Comparison of ENCODE assay signal across 30 mouse cellular contexts in genomic region chr1:88249596-88249995, GRCm38 (mm10). TPM values are rescaled to one million over a fixed set of nuclear protein-coding genes. Genes with fewer than 3 reads are reported as not detected.
A peak's percentile ranks its signal among the peaks of the same experiment; 100 is the strongest.
DNase-seq lines count a peak whose midpoint lies in the region; ATAC-seq and TF ChIP-seq lines count a peak whose summit lies in the region.
"Had no signal": no experiment of that assay in that cellular context is flagged by ENCODE, and none has a peak within 500 bp of the region (broad histone marks: within the 10 kb centered on the region; RNA-seq: fewer than 3 reads in every experiment).

No protein-coding gene starts in this region.

- no peak for ATAC-seq in forebrain, embryonic 11.5 days (replicated peaks; ENCODE audit: low FRiP score)
- ATAC-seq in forebrain, postnatal 0 days, result no peak
- peak; percentile 0; the same call in 1 of the 2 replicates for ATAC-seq in heart, embryonic 15.5 days (replicated peaks; ENCODE audit: insufficient number of reproducible peaks, insufficient read depth, low FRiP score, low read depth)
- ATAC-seq in stomach, embryonic 15.5 days (ENCODE audit: insufficient read depth, low FRiP score, low read depth), result peak; percentile 1; the same call in 1 of the 2 replicates
- no peak for ATAC-seq in stomach, postnatal 0 days (ENCODE audit: low FRiP score, low TSS enrichment)
- ATAC-seq: activated CD4-positive, CD25-positive, alpha-beta regulatory T cell, adult 4 months; CD4-positive, CD25-positive, alpha-beta regulatory T cell, adult 4 months; forebrain, embryonic 13.5 days; forebrain, embryonic 15.5 days; Patski had no signal

- no peaks in the 10 kb centered on the region for H3K36me3 ChIP-seq in forebrain, embryonic 11.5 days (ENCODE audit: control insufficient read depth, insufficient read depth, low read length)
- no peaks in the 10 kb centered on the region for H3K36me3 ChIP-seq in forebrain, postnatal 0 days (ENCODE audit: insufficient read depth)
- H3K36me3 ChIP-seq in heart, embryonic 15.5 days, result no peaks in the 10 kb centered on the region
- no peaks in the 10 kb centered on the region for H3K36me3 ChIP-seq in heart, adult 2 months (ENCODE audit: control insufficient read depth, insufficient read depth, low read length)
- no peaks in the 10 kb centered on the region for H3K36me3 ChIP-seq in stomach, embryonic 15.5 days
- H3K36me3 ChIP-seq in stomach, postnatal 0 days (ENCODE audit: control insufficient read depth, insufficient read depth, low read length), result no peaks in the 10 kb centered on the region
- H3K36me3 ChIP-seq: embryonic facial prominence, embryonic 13.5 days; embryonic facial prominence, embryonic 15.5 days; forebrain, embryonic 10.5 days; forebrain, embryonic 15.5 days; G1E had no signal

- peaks cover 96% of the 10 kb centered on the region for H3K9me3 ChIP-seq in forebrain, embryonic 11.5 days (ENCODE audit: control insufficient read depth, low read length)
- H3K9me3 ChIP-seq in forebrain, postnatal 0 days (ENCODE audit: low read length), result peaks cover 96% of the 10 kb centered on the region
- H3K9me3 ChIP-seq in heart, embryonic 15.5 days (replicated peaks), result peaks cover 42% of the 10 kb centered on the region
- peaks cover 15% of the 10 kb centered on the region; the same call in 1 of the 2 replicates for H3K9me3 ChIP-seq in stomach, embryonic 15.5 days
- H3K9me3 ChIP-seq in stomach, postnatal 0 days (ENCODE audit: control insufficient read depth, low read length), result peaks cover 39% of the 10 kb centered on the region
- H3K9me3 ChIP-seq: G1E had no signal

- TF ChIP-seq POLR2A in heart, adult 2 months (IDR thresholded peaks at IDR 0.05; ENCODE audit: insufficient read depth, low read depth, low read length), result no peak

- TF ChIP-seq EP300 in heart, adult 2 months (IDR thresholded peaks at IDR 0.05; ENCODE audit: insufficient read depth, low read depth, low read length), result no peak
- TF ChIP-seq EP300 in stomach, postnatal 0 days (optimal IDR thresholded peaks at IDR 0.05), result no peak

- intact Hi-C loops in heart, adult 2 months (cut with DNase I), result no loop called here

- H3K9ac ChIP-seq in forebrain, embryonic 11.5 days (ENCODE audit: low read length), result no peak overlapping the region
- H3K9ac ChIP-seq in forebrain, postnatal 0 days, result no peak overlapping the region
- H3K9ac ChIP-seq in heart, embryonic 15.5 days, result no peak overlapping the region
- H3K9ac ChIP-seq in heart, adult 2 months (ENCODE audit: low read depth, low read length), result no peak overlapping the region
- no peak overlapping the region for H3K9ac ChIP-seq in stomach, embryonic 15.5 days
- no peak overlapping the region for H3K9ac ChIP-seq in stomach, postnatal 0 days (ENCODE audit: low read length)
- H3K9ac ChIP-seq: embryonic facial prominence, embryonic 13.5 days; embryonic facial prominence, embryonic 15.5 days; forebrain, embryonic 13.5 days; forebrain, embryonic 15.5 days had no signal

- no peak overlapping the region for H3K4me3 ChIP-seq in forebrain, embryonic 11.5 days (ENCODE audit: low read depth, low read length)
- no peak overlapping the region for H3K4me3 ChIP-seq in forebrain, postnatal 0 days (ENCODE audit: low read depth, low read length)
- H3K4me3 ChIP-seq in heart, embryonic 15.5 days, result no peak overlapping the region
- no peak overlapping the region for H3K4me3 ChIP-seq in heart, adult 2 months
- no peak overlapping the region for H3K4me3 ChIP-seq in stomach, embryonic 15.5 days (replicated peaks)
- H3K4me3 ChIP-seq in stomach, postnatal 0 days (ENCODE audit: low read depth, low read length), result no peak overlapping the region
- H3K4me3 ChIP-seq: embryonic facial prominence, embryonic 13.5 days; embryonic facial prominence, embryonic 15.5 days; erythroblast, embryonic 14.5 days; forebrain, embryonic 10.5 days; forebrain, embryonic 13.5 days; forebrain, embryonic 15.5 days had no signal

- no peaks in the 10 kb centered on the region for H3K4me1 ChIP-seq in forebrain, embryonic 11.5 days (replicated peaks; ENCODE audit: control insufficient read depth, insufficient read depth, low read length)
- H3K4me1 ChIP-seq in forebrain, postnatal 0 days (ENCODE audit: insufficient read depth), result no peaks in the 10 kb centered on the region
- no peaks in the 10 kb centered on the region for H3K4me1 ChIP-seq in heart, embryonic 15.5 days (replicated peaks)
- no peaks in the 10 kb centered on the region for H3K4me1 ChIP-seq in heart, adult 2 months (ENCODE audit: control insufficient read depth, insufficient read depth, low read length)
- H3K4me1 ChIP-seq in stomach, embryonic 15.5 days, result no peaks in the 10 kb centered on the region
- no peaks in the 10 kb centered on the region for H3K4me1 ChIP-seq in stomach, postnatal 0 days (replicated peaks; ENCODE audit: control insufficient read depth, insufficient read depth)
- H3K4me1 ChIP-seq: embryonic facial prominence, embryonic 13.5 days; embryonic facial prominence, embryonic 15.5 days; forebrain, embryonic 10.5 days; forebrain, embryonic 13.5 days; forebrain, embryonic 15.5 days had no signal

- WGBS in forebrain, embryonic 11.5 days, result 78% methylated on average over 7 of the region's 7 CpGs
- 80% methylated on average over 7 of the region's 7 CpGs for WGBS in forebrain, postnatal 0 days
- 72% methylated on average over 7 of the region's 7 CpGs for WGBS in heart, embryonic 15.5 days
- 70% methylated on average over 7 of the region's 7 CpGs for WGBS in heart, adult 2 months
- 75% methylated on average over 7 of the region's 7 CpGs for WGBS in stomach, embryonic 15.5 days
- WGBS in stomach, postnatal 0 days, result 77% methylated on average over 7 of the region's 7 CpGs

- H3K4me2 ChIP-seq in forebrain, embryonic 11.5 days (ENCODE audit: low read depth, low read length, severe bottlenecking), result no peak overlapping the region
- H3K4me2 ChIP-seq in forebrain, postnatal 0 days (ENCODE audit: low read depth), result no peak overlapping the region
- H3K4me2 ChIP-seq in heart, embryonic 15.5 days, result no peak overlapping the region
- no peak overlapping the region for H3K4me2 ChIP-seq in stomach, embryonic 15.5 days
- H3K4me2 ChIP-seq in stomach, postnatal 0 days (replicated peaks; ENCODE audit: low read depth), result no peak overlapping the region
- H3K4me2 ChIP-seq: embryonic facial prominence, embryonic 13.5 days; embryonic facial prominence, embryonic 15.5 days; forebrain, embryonic 13.5 days; forebrain, embryonic 15.5 days had no signal

- no peaks in the 10 kb centered on the region for H3K27me3 ChIP-seq in forebrain, embryonic 11.5 days (ENCODE audit: control insufficient read depth, insufficient read depth, low read length)
- no peaks in the 10 kb centered on the region for H3K27me3 ChIP-seq in forebrain, postnatal 0 days (ENCODE audit: insufficient read depth, low read length)
- no peaks in the 10 kb centered on the region for H3K27me3 ChIP-seq in heart, embryonic 15.5 days
- no peaks in the 10 kb centered on the region for H3K27me3 ChIP-seq in heart, adult 2 months (ENCODE audit: control insufficient read depth, insufficient read depth, low read length)
- no peaks in the 10 kb centered on the region for H3K27me3 ChIP-seq in stomach, embryonic 15.5 days (replicated peaks)
- no peaks in the 10 kb centered on the region for H3K27me3 ChIP-seq in stomach, postnatal 0 days (ENCODE audit: control insufficient read depth, insufficient read depth, low read length)
- H3K27me3 ChIP-seq: embryonic facial prominence, embryonic 13.5 days; embryonic facial prominence, embryonic 15.5 days; forebrain, embryonic 13.5 days; forebrain, embryonic 15.5 days; Patski had no signal

- no peak overlapping the region for H3K27ac ChIP-seq in forebrain, embryonic 11.5 days (ENCODE audit: low read depth, low read length)
- H3K27ac ChIP-seq in forebrain, postnatal 0 days (ENCODE audit: low read depth, low read length), result no peak overlapping the region
- no peak overlapping the region for H3K27ac ChIP-seq in heart, embryonic 15.5 days
- H3K27ac ChIP-seq in heart, adult 2 months, result no peak overlapping the region
- no peak overlapping the region for H3K27ac ChIP-seq in stomach, embryonic 15.5 days
- no peak overlapping the region for H3K27ac ChIP-seq in stomach, postnatal 0 days (replicated peaks)
- H3K27ac ChIP-seq: embryonic facial prominence, embryonic 13.5 days; embryonic facial prominence, embryonic 15.5 days; forebrain, embryonic 10.5 days; forebrain, embryonic 13.5 days; forebrain, embryonic 15.5 days had no signal

- TF ChIP-seq CTCF in forebrain, postnatal 0 days (IDR thresholded peaks at IDR 0.05; ENCODE audit: low read depth), result no peak
- no peak for TF ChIP-seq CTCF in heart, adult 2 months (IDR thresholded peaks at IDR 0.05)
- no peak for TF ChIP-seq CTCF in stomach, postnatal 0 days (IDR thresholded peaks at IDR 0.05; ENCODE audit: low read depth)

- peak; percentile 69 for DNase-seq in forebrain, embryonic 11.5 days (ENCODE audit: low spot score)
- no peak for DNase-seq in forebrain, postnatal 0 days
- no peak for DNase-seq in heart, adult 2 months
- no peak for DNase-seq in stomach, postnatal 0 days (ENCODE audit: low spot score)
- DNase-seq: adrenal gland, adult 8-10 months; adrenal gland, postnatal 14 days; adrenal gland, postnatal 36 days; B cell, adult 2 months; cerebellum, adult 11-12 months; cerebellum, adult 2 months; cerebellum, adult 9-10 months; cerebellum, postnatal 10 days; cerebellum, postnatal 25 days; embryo, embryonic 11 days had no signal

- no peaks in the 10 kb centered on the region for H3K79me2 ChIP-seq in heart, adult 2 months (replicated peaks; ENCODE audit: control insufficient read depth, insufficient read depth, low read length)

RNA-seq across cellular contexts. Expression of gene Mroh2a, which starts 22.8 kb away (rescaled TPM):
- polyA plus RNA-seq in forebrain, embryonic 11.5 days (2014; fragmentation: Nextera tagmentation; extraction: Ambion mirVana), result 2.5 and 3.0 TPM in 2 replicates
- total RNA-seq in forebrain, postnatal 0 days (2014; rRNA removed), result 0.23 TPM in 1 of 2 replicates, not detected in the other
- polyA plus RNA-seq in forebrain, postnatal 0 days (2015; fragmentation: Nextera tagmentation; extraction: Ambion mirVana), result 0.35 and 0.36 TPM in 2 replicates
- 0.60 and 0.87 TPM in 2 replicates for polyA plus RNA-seq in heart, embryonic 15.5 days (2015; fragmentation: Nextera tagmentation; extraction: Ambion mirVana)
- under 1 TPM in 1 of 2 experiments, not detected in 1; 0.13 TPM for total RNA-seq in heart, adult 2 months (2021)
- 0.06 TPM in 2 replicates for polyA plus RNA-seq in heart, adult 2 months (2012; rRNA removed)
- polyA plus RNA-seq in stomach, embryonic 15.5 days (2015; fragmentation: Nextera tagmentation; extraction: Ambion mirVana), result 0.94 and 1.2 TPM in 2 replicates
- polyA plus RNA-seq in stomach, postnatal 0 days (2015; fragmentation: Nextera tagmentation; extraction: Ambion mirVana), result 0.54 and 0.84 TPM in 2 replicates
- polyA plus RNA-seq: cortical plate, adult 2 months; erythroblast, embryonic 14.5 days; G1E had no signal

RNA-seq across cellular contexts. Expression of gene Hjurp, which starts 27.8 kb away (rescaled TPM):
- 221 and 223 TPM in 2 replicates for polyA plus RNA-seq in forebrain, embryonic 11.5 days (2014; fragmentation: Nextera tagmentation; extraction: Ambion mirVana)
- total RNA-seq in forebrain, postnatal 0 days (2014; rRNA removed), result 77.6 and 88.0 TPM in 2 replicates
- 24.5 and 40.0 TPM in 2 replicates for polyA plus RNA-seq in forebrain, postnatal 0 days (2015; fragmentation: Nextera tagmentation; extraction: Ambion mirVana)
- 93.4 and 119 TPM in 2 replicates for polyA plus RNA-seq in heart, embryonic 15.5 days (2015; fragmentation: Nextera tagmentation; extraction: Ambion mirVana)
- 10 to 100 TPM in 1 of 2 experiments, 1 to 10 TPM in 1; 8.7 to 11.5 TPM for total RNA-seq in heart, adult 2 months (2021)
- 12.7 and 23.9 TPM in 2 replicates for polyA plus RNA-seq in heart, adult 2 months (2012; rRNA removed)
- polyA plus RNA-seq in stomach, embryonic 15.5 days (2015; fragmentation: Nextera tagmentation; extraction: Ambion mirVana), result 162 and 176 TPM in 2 replicates
- 30.0 and 34.1 TPM in 2 replicates for polyA plus RNA-seq in stomach, postnatal 0 days (2015; fragmentation: Nextera tagmentation; extraction: Ambion mirVana)

RNA-seq across cellular contexts. Expression of gene Trpm8, which starts 27.9 kb away (rescaled TPM):
- not detected in 2 replicates for polyA plus RNA-seq in forebrain, embryonic 11.5 days (2014; fragmentation: Nextera tagmentation; extraction: Ambion mirVana)
- total RNA-seq in forebrain, postnatal 0 days (2014; rRNA removed), result 0.38 TPM in 2 replicates
- polyA plus RNA-seq in forebrain, postnatal 0 days (2015; fragmentation: Nextera tagmentation; extraction: Ambion mirVana), result 0.19 and 0.36 TPM in 2 replicates
- not detected in 2 replicates for polyA plus RNA-seq in heart, embryonic 15.5 days (2015; fragmentation: Nextera tagmentation; extraction: Ambion mirVana)
- not detected for total RNA-seq in heart, adult 2 months (2021)
- not detected in 2 replicates for polyA plus RNA-seq in heart, adult 2 months (2012; rRNA removed)
- not detected in 2 replicates for polyA plus RNA-seq in stomach, embryonic 15.5 days (2015; fragmentation: Nextera tagmentation; extraction: Ambion mirVana)
- 0.02 and 0.06 TPM in 2 replicates for polyA plus RNA-seq in stomach, postnatal 0 days (2015; fragmentation: Nextera tagmentation; extraction: Ambion mirVana)
- total RNA-seq: adrenal gland, adult 18-20 months; adrenal gland, adult 8-10 months; adrenal gland, postnatal 14 days; adrenal gland, postnatal 36 days; CH12.LX; G1E had no signal
- polyA plus RNA-seq: activated CD4-positive, CD25-positive, alpha-beta regulatory T cell, adult 4 months; CD4-positive, CD25-positive, alpha-beta regulatory T cell, adult 4 months; embryonic facial prominence, embryonic 11.5 days; embryonic facial prominence, embryonic 13.5 days; erythroblast, embryonic 14.5 days; forebrain, embryonic 10.5 days; G1E had no signal

RNA-seq across cellular contexts. Expression of gene Ugt1a1, which starts 37.8 kb away (rescaled TPM):
- not detected in 2 replicates for polyA plus RNA-seq in forebrain, embryonic 11.5 days (2014; fragmentation: Nextera tagmentation; extraction: Ambion mirVana)
- total RNA-seq in forebrain, postnatal 0 days (2014; rRNA removed), result 0.14 TPM in 1 of 2 replicates, not detected in the other
- polyA plus RNA-seq in forebrain, postnatal 0 days (2015; fragmentation: Nextera tagmentation; extraction: Ambion mirVana), result not detected in 2 replicates
- polyA plus RNA-seq in heart, embryonic 15.5 days (2015; fragmentation: Nextera tagmentation; extraction: Ambion mirVana), result not detected in 2 replicates
- not detected for total RNA-seq in heart, adult 2 months (2021)
- 0.32 TPM in 1 of 2 replicates, not detected in the other for polyA plus RNA-seq in heart, adult 2 months (2012; rRNA removed)
- 5.3 and 7.1 TPM in 2 replicates for polyA plus RNA-seq in stomach, embryonic 15.5 days (2015; fragmentation: Nextera tagmentation; extraction: Ambion mirVana)
- polyA plus RNA-seq in stomach, postnatal 0 days (2015; fragmentation: Nextera tagmentation; extraction: Ambion mirVana), result 23.6 and 24.8 TPM in 2 replicates
- total RNA-seq: CH12.LX had no signal
- polyA plus RNA-seq: activated CD4-positive, CD25-positive, alpha-beta regulatory T cell, adult 4 months; CD4-positive, CD25-positive, alpha-beta regulatory T cell, adult 4 months; cerebellum, adult 2 months; embryonic facial prominence, embryonic 11.5 days; embryonic facial prominence, embryonic 13.5 days; erythroblast, embryonic 14.5 days; forebrain, embryonic 13.5 days; forebrain, embryonic 15.5 days; G1E had no signal

RNA-seq across cellular contexts. Expression of gene Dnajb3, which starts 44.0 kb away (rescaled TPM):
- polyA plus RNA-seq in forebrain, embryonic 11.5 days (2014; fragmentation: Nextera tagmentation; extraction: Ambion mirVana), result 11.5 and 12.5 TPM in 2 replicates
- 5.3 and 6.6 TPM in 2 replicates for total RNA-seq in forebrain, postnatal 0 days (2014; rRNA removed)
- polyA plus RNA-seq in forebrain, postnatal 0 days (2015; fragmentation: Nextera tagmentation; extraction: Ambion mirVana), result 10.7 and 12.4 TPM in 2 replicates
- 3.3 and 4.8 TPM in 2 replicates for polyA plus RNA-seq in heart, embryonic 15.5 days (2015; fragmentation: Nextera tagmentation; extraction: Ambion mirVana)
- total RNA-seq in heart, adult 2 months (2021), result under 1 TPM in 1 of 2 experiments, not detected in 1; 0.23 TPM
- 0.53 and 0.66 TPM in 2 replicates for polyA plus RNA-seq in heart, adult 2 months (2012; rRNA removed)
- 8.4 and 10.1 TPM in 2 replicates for polyA plus RNA-seq in stomach, embryonic 15.5 days (2015; fragmentation: Nextera tagmentation; extraction: Ambion mirVana)
- polyA plus RNA-seq in stomach, postnatal 0 days (2015; fragmentation: Nextera tagmentation; extraction: Ambion mirVana), result 7.2 and 8.2 TPM in 2 replicates
- total RNA-seq: CH12.LX had no signal
- polyA plus RNA-seq: G1E, Patski had no signal

Comparison
In these comparisons a context has a peak if more than half of its experiments do, and no peak if none do; other contexts are left out.
1. ATAC-seq: peak in heart, embryonic 15.5 days (single experiment) and stomach, embryonic 15.5 days (single experiment); none in forebrain, embryonic 11.5 days (single experiment), forebrain, postnatal 0 days (single experiment) and stomach, postnatal 0 days (single experiment).